Mouse (Mus musculus) erythroblast, adult 5-6 weeks (primary cell): Measurements from ENCODE around the gene Raver2. TPM values are rescaled to one million over a fixed set of nuclear protein-coding genes. Genes with fewer than 3 reads are reported as not detected.

ENCODE experiments used
- ATAC-seq: replicated peaks from 2 replicates; pipeline ENCODE4 v1.8.0; 2016; ENCODE audit warnings: moderate number of reproducible peaks, mild to moderate bottlenecking, moderate TSS enrichment, inconsistent platforms; ENCODE audit not compliant: poor library complexity, low FRiP score, severe bottlenecking
- total RNA-seq, 2 experiments: library from RNA; stranded (forward) in 1 of 2; stranded (reverse) in 1 of 2; fragments of 150-400 nt in 1 of 2; fragments of 200-764, 138-1000 nt in 1 of 2; gene quantifications; 2 replicates each; pipeline versions ENCODE4 v1.2.3 to v1.2.4; 2015 to 2017; ENCODE audit warnings: low replicate concordance in 2 of 2

Gene Raver2
- total RNA-seq (2015; ENCODE audit: low replicate concordance) (0.19 TPM in 1 of 2 replicates, not detected in the other), total RNA-seq (2017; ENCODE audit: low replicate concordance) (0.43 TPM in 1 of 2 replicates, not detected in the other)

GRCm38 (mm10) chr4:101068786-101069153 is at the start of gene Raver2:
Raver2 (plus strand) TSS chr4:101068983.
- ATAC-seq = no peak

GRCm38 (mm10) chr4:101020596-101020995 is 48.2 kb upstream of the Raver2 start, which contains the start of gene Gm10577:
Gm10577 (minus strand) TSS chr4:101020696.
- ATAC-seq = no peak

- no peak for ATAC-seq
These were observed 42.2 kb upstream of the Raver2 start for GRCm38 (mm10) chr4:101026566-101026965.

- ATAC-seq = no peak
These were observed 41.8 kb upstream of the Raver2 start for GRCm38 (mm10) chr4:101026995-101027394.

- ATAC-seq = no peak
These were observed 40.9 kb upstream of the Raver2 start for GRCm38 (mm10) chr4:101027852-101028411.

- no peak for ATAC-seq
These were observed 35.7 kb upstream of the Raver2 start for GRCm38 (mm10) chr4:101033047-101033446.

GRCm38 (mm10) chr4:101035131-101035530 is 33.7 kb upstream of the Raver2 start:
- ATAC-seq = no peak

GRCm38 (mm10) chr4:101037156-101037555 is 31.6 kb upstream of the Raver2 start:
- no peak for ATAC-seq

- ATAC-seq = no peak
These were observed 25.1 kb upstream of the Raver2 start for GRCm38 (mm10) chr4:101043691-101044090.

GRCm38 (mm10) chr4:101044149-101044548 is 24.6 kb upstream of the Raver2 start:
- ATAC-seq = no peak

GRCm38 (mm10) chr4:101046576-101046975 is 22.2 kb upstream of the Raver2 start:
- no peak for ATAC-seq

GRCm38 (mm10) chr4:101062146-101062545 is 6.6 kb upstream of the Raver2 start:
- ATAC-seq = no peak

GRCm38 (mm10) chr4:101066401-101066800 is 2.4 kb upstream of the Raver2 start:
- ATAC-seq = no peak

GRCm38 (mm10) chr4:101069154-101069971 is 580 bp downstream of the Raver2 start:
- no peak for ATAC-seq

GRCm38 (mm10) chr4:101071570-101071969 is 2.8 kb downstream of the Raver2 start:
- no peak for ATAC-seq

- no peak for ATAC-seq
These were observed 7.6 kb downstream of the Raver2 start for GRCm38 (mm10) chr4:101076425-101076824.

GRCm38 (mm10) chr4:101080016-101080415 is 11.2 kb downstream of the Raver2 start:
- no peak for ATAC-seq

GRCm38 (mm10) chr4:101082176-101082888 is 13.5 kb downstream of the Raver2 start:
- ATAC-seq = no peak

GRCm38 (mm10) chr4:101084863-101085262 is 16.1 kb downstream of the Raver2 start:
- ATAC-seq = no peak

GRCm38 (mm10) chr4:101086040-101086439 is 17.3 kb downstream of the Raver2 start:
- no peak for ATAC-seq

GRCm38 (mm10) chr4:101087721-101088120 is 18.9 kb downstream of the Raver2 start:
- ATAC-seq = no peak
